Mouse (Mus musculus) heart, embryonic 14.5 days (tissue): Measurements from ENCODE around the gene Nkrf. TPM values are rescaled to one million over a fixed set of nuclear protein-coding genes. Genes with fewer than 3 reads are reported as not detected.

ENCODE experiments used
- ATAC-seq: fragments of 200-750 bp; cut with Nextera tagmentation; 2 replicates; pipeline ENCODE4 v1.8.0; 2017; ENCODE audit warnings: low read depth, moderate TSS enrichment; ENCODE audit not compliant: insufficient number of reproducible peaks, insufficient read depth, low FRiP score
- H3K27ac ChIP-seq, 2 experiments: fragments of 200-500 bp in 1 of 2; fragments of 300-500 bp in 1 of 2; sonication (generic) in 1 of 2; replicated peaks in 1 of 2; 2 replicates each; pipeline ENCODE4 v1.5.1; 2012 to 2014; ENCODE audit warnings: low read depth in 2 of 2, low read length in 2 of 2, control low read depth in 1 of 2, mild to moderate bottlenecking in 1 of 2, mixed read lengths in 1 of 2; ENCODE audit not compliant: control insufficient read depth in 1 of 2, insufficient read depth in 1 of 2
- H3K27me3 ChIP-seq: fragments of 300-500 bp; sonication (generic); 2 replicates; pipeline ENCODE4 v1.6.1; 2014; ENCODE audit warnings: mild to moderate bottlenecking, low read length, control low read depth; ENCODE audit not compliant: control insufficient read depth, insufficient read depth
- H3K36me3 ChIP-seq: fragments of 300-500 bp; sonication (generic); 2 replicates; pipeline ENCODE4 v1.6.1; 2014; ENCODE audit warnings: mild to moderate bottlenecking, control low read depth, low read length, mixed read lengths; ENCODE audit not compliant: control insufficient read depth, insufficient read depth
- H3K4me1 ChIP-seq, 2 experiments: fragments of 200-500 bp in 1 of 2; fragments of 300-500 bp in 1 of 2; sonication (generic) in 1 of 2; 2 replicates each; pipeline ENCODE4 v1.6.1; 2012 to 2014; ENCODE audit warnings: low read length in 2 of 2, control low read depth in 1 of 2, mixed read lengths in 1 of 2; ENCODE audit not compliant: control insufficient read depth in 2 of 2, insufficient read depth in 2 of 2
- H3K4me2 ChIP-seq: fragments of 300-500 bp; sonication (generic); 2 replicates; pipeline ENCODE4 v1.6.1; 2014; ENCODE audit warnings: mild to moderate bottlenecking, low read length
- H3K4me3 ChIP-seq, 2 experiments: fragments of 200-500 bp in 1 of 2; fragments of 300-500 bp in 1 of 2; sonication (generic) in 1 of 2; 2 replicates each; pipeline ENCODE4 v1.5.1; 2012 to 2014; ENCODE audit warnings: low read length in 2 of 2, mild to moderate bottlenecking in 2 of 2, control low read depth in 1 of 2, low read depth in 1 of 2, moderate library complexity in 1 of 2; ENCODE audit not compliant: control insufficient read depth in 1 of 2, insufficient read depth in 1 of 2
- H3K9ac ChIP-seq: fragments of 300-500 bp; sonication (generic); 2 replicates; pipeline ENCODE4 v1.6.1; 2014; ENCODE audit warnings: mild to moderate bottlenecking, low read length
- H3K9me3 ChIP-seq: fragments of 300-500 bp; sonication (generic); 2 replicates; pipeline ENCODE4 v1.6.1; 2016; ENCODE audit warnings: low read length, control low read depth; ENCODE audit not compliant: control insufficient read depth
- WGBS: fragments of 180-500 bp; shearing (Covaris S2); extraction: QIAGEN DNeasy Blood & Tissue Kit; methylation state at CpG from one replicate; pipeline ENCODE4 v1.1.7; 2014; 5-methylcytosine and 5-hydroxymethylcytosine counted together
- polyA plus RNA-seq: library from polyadenylated mRNA; unstranded; fragments of >200 nt; fragmentation: Nextera tagmentation; extraction: Ambion mirVana; gene quantifications from 2 replicates; pipeline ENCODE4 v1.2.1, GENCODE M21; 2014

The Nkrf gene
- polyA plus RNA-seq, 1 experiment from 2014 or later: 0.78 TPM

DNA sequence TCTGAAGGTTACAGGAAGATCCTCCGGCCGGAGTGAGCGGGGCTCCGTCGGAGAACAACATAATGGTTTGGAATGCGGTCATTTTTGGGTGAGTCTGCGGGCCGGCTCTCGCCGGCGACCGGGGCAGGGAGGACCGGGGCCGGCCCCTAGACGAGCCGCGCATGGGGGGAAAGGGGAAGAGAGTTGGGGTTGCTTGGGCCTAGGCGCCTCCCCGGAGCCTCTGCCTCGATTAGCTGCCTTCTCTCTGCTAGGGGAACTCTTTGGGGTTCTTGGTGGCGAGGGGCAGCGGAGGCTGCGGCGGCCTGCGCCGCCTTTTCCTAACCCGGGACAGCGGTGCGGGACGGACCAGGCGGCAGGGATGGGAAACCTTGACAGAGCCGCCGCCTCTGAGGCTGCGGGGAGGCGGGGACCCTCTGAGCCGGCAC is 28.0 kb downstream of the Nkrf start:
- WGBS: 12% methylated on average over 36 of the region's 36 CpGs
- peak; percentile 32; the same call in 1 of the 2 replicates for ATAC-seq
- Histone ChIP-seq H3K4me2 (peak overlapping the region; percentile 62), H3K36me3 (0 out of 2 replicates have a peak, but pooled peaks cover 8% of the 10 kb centered on the region), H3K27ac (peak overlapping the region; percentile 71 to 80), H3K4me1 (0 out of 4 replicates have a peak, but pooled peaks cover 0 to 3% of the 10 kb centered on the region in 2 experiments), H3K4me3 (peak overlapping the region; percentile 78 to 90), H3K9ac (peak overlapping the region; percentile 88), H3K9me3 (no peaks in the 10 kb centered on the region), H3K27me3 (no peaks in the 10 kb centered on the region)

- H3K4me3 ChIP-seq: peak overlapping the region; percentile 78 to 90
- 0 out of 2 replicates have a peak, but pooled peaks cover 7% of the 10 kb centered on the region for H3K36me3 ChIP-seq
- peak overlapping the region; percentile 88 for H3K9ac ChIP-seq
- ATAC-seq: peak; percentile 90
- H3K27me3 ChIP-seq: no peaks in the 10 kb centered on the region
- peak overlapping the region; percentile 62 for H3K4me2 ChIP-seq
- WGBS: 12% methylated on average over 57 of the region's 57 CpGs
- H3K9me3 ChIP-seq: no peaks in the 10 kb centered on the region
- H3K4me1 ChIP-seq: 0 out of 4 replicates have a peak, but pooled peaks cover 0 to 3% of the 10 kb centered on the region in 2 experiments
- H3K27ac ChIP-seq: peak overlapping the region; percentile 71 to 80
These were observed 28.5 kb downstream of the Nkrf start for GRCm38 (mm10) chrX:36874178-36874696.

DNA sequence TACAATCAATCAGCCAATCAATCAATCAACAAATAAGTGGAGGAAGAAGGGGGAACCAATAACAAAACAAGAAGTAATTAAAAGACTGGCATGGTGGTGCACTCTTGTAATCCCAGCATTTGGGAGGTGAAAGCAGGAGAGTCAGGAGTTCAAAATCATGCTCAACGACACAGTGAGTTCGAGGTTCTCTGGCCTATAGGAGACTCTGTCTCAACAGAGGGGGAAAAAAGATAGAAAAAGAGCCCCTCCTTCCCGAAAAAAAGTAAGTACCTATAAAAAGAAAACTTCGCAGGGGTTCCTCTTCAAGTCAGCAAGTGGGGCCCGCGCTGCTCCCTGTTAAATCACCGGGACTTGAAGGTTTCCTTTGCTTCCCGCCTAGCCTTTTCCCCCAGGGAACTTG is 28.9 kb downstream of the Nkrf start, which contains the start of the genes Ube2a and C330007P06Rik:
Gene Ube2a, plus strand, starts transcription at position 136 of the 400 bp plus-strand sequence.
Gene C330007P06Rik, minus strand, starts transcription at position 347 of the 400 bp plus-strand sequence.
- Histone ChIP-seq H3K4me3 (peak within 1 kb of the TSS; percentile 78 to 90), H3K27ac (peak within 1 kb of the TSS; percentile 71 to 80), H3K4me2 (peak within 1 kb of the TSS; percentile 62), H3K9ac (peak within 1 kb of the TSS; percentile 88), H3K27me3 (no peaks in the 10 kb centered on the region), H3K9me3 (no peaks in the 10 kb centered on the region), H3K4me1 (0 out of 4 replicates have a peak, but pooled peaks cover 0 to 3% of the 10 kb centered on the region in 2 experiments), H3K36me3 (0 out of 2 replicates have a peak, but pooled peaks cover 4% of the 10 kb centered on the region)
- 22% methylated on average over 8 of the region's 8 CpGs for WGBS
- no peak for ATAC-seq

GRCm38 (mm10) chrX:36870372-36870771 is 32.3 kb downstream of the Nkrf start:
- 57% methylated on average over 3 of the region's 3 CpGs for WGBS
- no peaks in the 10 kb centered on the region for H3K9me3 ChIP-seq
- H3K36me3 ChIP-seq: no peaks in the 10 kb centered on the region
- H3K27me3 ChIP-seq: no peaks in the 10 kb centered on the region
- no peak overlapping the region for H3K9ac ChIP-seq
- no peak overlapping the region for H3K4me2 ChIP-seq
- no peak for ATAC-seq
- no peak overlapping the region for H3K27ac ChIP-seq
- H3K4me1 ChIP-seq: no peaks in the 10 kb centered on the region
- no peak overlapping the region for H3K4me3 ChIP-seq

DNA sequence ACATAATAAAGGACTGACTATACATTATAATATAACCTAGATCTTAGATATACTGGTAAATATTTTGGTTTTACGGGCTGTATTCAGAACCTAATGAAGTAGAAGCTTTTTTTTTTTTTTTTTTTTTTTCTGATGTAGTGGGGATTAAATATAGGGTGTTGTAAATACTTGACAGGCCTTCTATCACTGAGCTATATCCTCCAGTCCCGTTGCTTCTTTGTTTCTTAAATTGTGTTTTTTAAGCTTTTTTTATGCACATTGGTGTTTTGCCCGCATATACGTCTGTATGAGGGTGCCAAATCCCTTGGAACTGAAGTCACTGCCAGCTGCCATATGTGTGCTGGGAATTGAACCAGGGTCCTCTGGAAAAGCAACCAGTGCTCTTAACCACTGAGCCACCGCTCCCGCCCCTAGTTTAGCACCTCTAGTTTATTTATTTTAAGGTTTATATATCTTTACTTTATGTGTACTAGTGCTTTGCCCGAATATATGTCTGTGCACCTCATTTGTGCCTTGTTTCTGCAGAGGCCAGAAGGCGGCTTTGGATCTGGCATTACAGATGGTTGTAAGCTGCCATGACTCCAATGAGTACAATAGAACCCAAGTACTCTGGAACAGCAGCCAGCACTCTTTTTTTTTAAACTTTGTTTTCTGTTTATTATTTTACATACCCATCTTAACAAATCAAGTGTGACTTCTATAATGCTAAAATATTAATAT is 37.9 kb downstream of the Nkrf start:
- Histone ChIP-seq H3K27ac (peak overlapping the region in 1 of 2 experiments; percentile 68; a peak in 1 of 4 replicates), H3K9ac (peak overlapping the region; percentile 70), H3K4me2 (peak overlapping the region; percentile 55), H3K27me3 (no peaks in the 10 kb centered on the region), H3K9me3 (no peaks in the 10 kb centered on the region), H3K4me1 (peaks cover 0 to 6% of the 10 kb centered on the region in 2 experiments; a peak in 1 of 4 replicates), H3K4me3 (peak overlapping the region; percentile 42 to 59; a peak in 3 of 4 replicates), H3K36me3 (no peaks in the 10 kb centered on the region)
- no peak for ATAC-seq
- 48% methylated on average over 8 of the region's 8 CpGs for WGBS

DNA sequence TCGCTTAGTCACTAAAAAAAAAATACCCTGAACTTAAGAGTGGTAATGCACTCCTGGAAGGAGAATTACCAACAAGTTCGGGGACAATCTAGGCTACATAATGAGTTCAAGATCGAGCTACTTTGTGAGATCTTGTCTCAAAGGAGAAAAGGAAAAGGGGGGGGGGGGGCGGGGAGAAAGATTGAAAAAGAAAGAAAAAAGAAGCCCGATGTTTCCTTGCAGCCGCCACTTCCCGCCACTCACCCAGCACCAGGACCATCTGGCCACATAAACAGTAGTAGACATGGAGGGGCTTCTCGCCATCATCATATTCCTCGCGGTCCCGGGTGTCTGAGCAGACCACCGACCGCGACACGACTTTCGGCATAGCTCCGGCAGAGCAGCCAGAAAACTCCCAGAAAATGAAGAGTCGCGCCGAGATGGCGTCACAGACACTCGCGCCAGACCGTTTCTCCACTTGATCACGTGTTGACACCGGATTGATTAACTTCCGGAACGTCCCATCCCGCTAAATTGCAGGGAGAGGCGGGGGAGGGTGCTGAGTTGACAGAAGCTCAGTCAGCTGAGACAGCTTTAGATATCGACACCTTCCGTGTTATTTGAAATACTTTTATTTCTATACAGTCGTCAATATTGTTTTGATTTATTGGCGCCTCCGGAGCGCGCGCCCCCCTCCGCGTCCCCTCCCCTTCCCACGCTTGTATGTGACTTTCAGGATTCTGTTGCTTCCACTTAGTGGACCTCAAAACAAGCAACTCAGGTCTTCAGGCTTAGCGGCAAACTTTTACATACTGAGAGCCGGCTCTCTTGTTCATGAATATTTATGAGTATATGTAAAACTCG is 38.7 kb downstream of the Nkrf start:
- 18% methylated on average over 37 of the region's 44 CpGs for WGBS
- peaks cover 0 to 6% of the 10 kb centered on the region in 2 experiments; a peak in 1 of 4 replicates for H3K4me1 ChIP-seq
- H3K27me3 ChIP-seq: no peaks in the 10 kb centered on the region
- peak; percentile 59; the same call in 1 of the 2 replicates for ATAC-seq
- H3K36me3 ChIP-seq: no peaks in the 10 kb centered on the region
- peak overlapping the region; percentile 68; a peak in 3 of 4 replicates for H3K27ac ChIP-seq
- H3K4me2 ChIP-seq: peak overlapping the region; percentile 64
- no peaks in the 10 kb centered on the region for H3K9me3 ChIP-seq
- peak overlapping the region; percentile 70 for H3K9ac ChIP-seq
- H3K4me3 ChIP-seq: peak overlapping the region; percentile 42 to 59

- H3K9me3 ChIP-seq: no peaks in the 10 kb centered on the region
- H3K4me3 ChIP-seq: no peak overlapping the region
- H3K27me3 ChIP-seq: no peaks in the 10 kb centered on the region
- no peak overlapping the region for H3K4me2 ChIP-seq
- H3K4me1 ChIP-seq: no peaks in the 10 kb centered on the region
- no peak overlapping the region for H3K9ac ChIP-seq
- H3K36me3 ChIP-seq: peaks cover 6% of the 10 kb centered on the region
- WGBS: 77% methylated on average over 8 of the region's 8 CpGs
- no peak overlapping the region for H3K27ac ChIP-seq
- no peak for ATAC-seq
These were observed 50.1 kb downstream of the Nkrf start for GRCm38 (mm10) chrX:36852631-36853030.
